ENCODE assay signal across 31 mouse cellular contexts in the genomic region with DNA sequence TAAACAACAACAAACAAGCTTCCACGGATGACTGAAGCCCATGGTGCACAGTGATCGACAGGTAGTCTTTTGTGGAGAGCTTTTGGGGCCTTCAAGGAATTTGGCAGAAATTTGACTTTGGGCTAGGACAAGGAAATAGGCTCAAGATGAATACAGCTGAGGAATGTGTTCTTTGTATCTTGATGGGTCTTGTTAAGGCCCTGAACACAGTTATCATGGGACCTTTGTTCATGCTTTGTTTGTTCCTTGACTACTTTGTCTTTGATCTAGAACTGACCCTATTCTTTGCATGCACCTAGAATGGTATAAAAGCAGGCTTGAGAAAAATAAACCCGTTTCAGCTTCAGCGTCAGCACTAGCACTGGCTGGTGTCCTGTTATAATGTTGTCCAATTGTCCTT.
"Had no signal": no experiment of that assay in that cellular context is flagged by ENCODE, and none has a peak within 500 bp of the region (broad histone marks: within the 10 kb centered on the region; RNA-seq: fewer than 3 reads in every experiment).

No protein-coding gene starts in this region.

- DNase-seq: left cerebral cortex, postnatal 4 days; liver; liver, embryonic 13.5 days; liver, postnatal 0 days; lung, adult 18-20 months; lung, adult 2 months; lung, embryonic 14.5 days; lung, postnatal 10 days; lung, postnatal 14 days; lung, postnatal 36 days; lung, postnatal 4 days; midbrain, embryonic 14.5 days had no signal

- H3K4me3 ChIP-seq: limb, embryonic 10.5 days; limb, embryonic 12.5 days; limb, embryonic 13.5 days; limb, embryonic 15.5 days; liver, embryonic 12.5 days; liver, embryonic 13.5 days; liver, embryonic 15.5 days; lung, embryonic 15.5 days; megakaryocyte, embryonic 14.5 days; midbrain, embryonic 10.5 days; midbrain, embryonic 12.5 days; midbrain, embryonic 13.5 days; midbrain, embryonic 15.5 days; myocyte had no signal

- H3K9ac ChIP-seq: limb, embryonic 12.5 days; limb, embryonic 13.5 days; limb, embryonic 15.5 days; liver, embryonic 12.5 days; liver, embryonic 13.5 days; liver, embryonic 14.5 days; liver, embryonic 15.5 days; liver, postnatal 0 days; lung, embryonic 14.5 days; lung, embryonic 15.5 days; midbrain, embryonic 12.5 days; midbrain, embryonic 13.5 days; midbrain, embryonic 15.5 days had no signal

- H3K4me2 ChIP-seq: limb, embryonic 12.5 days; limb, embryonic 13.5 days; limb, embryonic 15.5 days; liver, embryonic 11.5 days; liver, embryonic 12.5 days; liver, embryonic 13.5 days; liver, embryonic 15.5 days; lung, embryonic 14.5 days; lung, embryonic 15.5 days; midbrain, embryonic 11.5 days; midbrain, embryonic 12.5 days; midbrain, embryonic 13.5 days; midbrain, embryonic 15.5 days had no signal

- H3K36me3 ChIP-seq: limb, embryonic 10.5 days; limb, embryonic 12.5 days; limb, embryonic 13.5 days; limb, embryonic 15.5 days; liver, embryonic 12.5 days; liver, embryonic 13.5 days; liver, embryonic 15.5 days; lung, embryonic 15.5 days; midbrain, embryonic 10.5 days; midbrain, embryonic 12.5 days; midbrain, embryonic 13.5 days; midbrain, embryonic 15.5 days had no signal

- H3K27me3 ChIP-seq: limb, embryonic 12.5 days; limb, embryonic 13.5 days; limb, embryonic 15.5 days; liver, embryonic 12.5 days; liver, embryonic 13.5 days; liver, embryonic 15.5 days; lung, embryonic 15.5 days; megakaryocyte, embryonic 14.5 days; midbrain, embryonic 12.5 days; midbrain, embryonic 13.5 days; midbrain, embryonic 15.5 days had no signal

- H3K4me1 ChIP-seq: limb, embryonic 10.5 days; limb, embryonic 12.5 days; limb, embryonic 13.5 days; limb, embryonic 15.5 days; liver, embryonic 12.5 days; liver, embryonic 13.5 days; liver, embryonic 15.5 days; lung, embryonic 15.5 days; megakaryocyte, embryonic 14.5 days; midbrain, embryonic 10.5 days; midbrain, embryonic 12.5 days; midbrain, embryonic 13.5 days; midbrain, embryonic 15.5 days had no signal

- H3K27ac ChIP-seq: limb, embryonic 10.5 days; limb, embryonic 12.5 days; limb, embryonic 13.5 days; limb, embryonic 15.5 days; liver, embryonic 12.5 days; liver, embryonic 13.5 days; liver, embryonic 14.5 days; liver, embryonic 15.5 days; lung, embryonic 15.5 days; macrophage; midbrain, embryonic 10.5 days; midbrain, embryonic 12.5 days; midbrain, embryonic 13.5 days; midbrain, embryonic 15.5 days had no signal

- H3K9me3 ChIP-seq: limb, embryonic 10.5 days; limb, embryonic 12.5 days; limb, embryonic 13.5 days; limb, embryonic 15.5 days; liver, embryonic 12.5 days; liver, embryonic 13.5 days; liver, embryonic 15.5 days; lung, embryonic 15.5 days; midbrain, embryonic 10.5 days; midbrain, embryonic 12.5 days; midbrain, embryonic 13.5 days; midbrain, embryonic 15.5 days had no signal

- ATAC-seq: liver, embryonic 12.5 days; liver, postnatal 0 days; lung, postnatal 0 days; midbrain, embryonic 13.5 days; midbrain, embryonic 15.5 days; midbrain, embryonic 16.5 days had no signal
